In genomic region chr4:145024694-145025408, GRCm38 (mm10) we compare ENCODE assay signal across 8 mouse cellular contexts.
DNase-seq lines count a peak whose midpoint lies in the region; ATAC-seq and TF ChIP-seq lines count a peak whose summit lies in the region.

No protein-coding gene starts in this region.

- no peak for DNase-seq in hindbrain, embryonic 10.5 days (ENCODE audit: low spot score)
- peak; percentile 11 to 25 for DNase-seq in cerebellum, postnatal 25 days
- peak; percentile 86 for DNase-seq in lung, embryonic 14.5 days
- no peak for DNase-seq in retina, postnatal 1 day
- no peak for DNase-seq in T-cell, adult 2 months (ENCODE audit: low spot score)
- no peak for DNase-seq in thymus, postnatal 10 days (ENCODE audit: low spot score in 2 of 2)

- no peak for TF ChIP-seq CTCF in lung, embryonic 14.5 days (IDR thresholded peaks at IDR 0.05; ENCODE audit: low read depth)

- no peak overlapping the region for H3K9ac ChIP-seq in hindbrain, embryonic 16.5 days (ENCODE audit: low read depth, low read length)
- no peak overlapping the region for H3K9ac ChIP-seq in heart, embryonic 14.5 days (ENCODE audit: low read length)
- no peak overlapping the region for H3K9ac ChIP-seq in lung, embryonic 14.5 days

- 0 out of 2 replicates have a peak, but pooled peaks cover 7% of the 10 kb centered on the region for H3K4me1 ChIP-seq in hindbrain, embryonic 16.5 days (ENCODE audit: control insufficient read depth, insufficient read depth, low read depth, low read length)
- H3K4me1 ChIP-seq in hindbrain, embryonic 10.5 days (replicated peaks) = 0 out of 2 replicates have a peak, but pooled peaks cover 6% of the 10 kb centered on the region
- H3K4me1 ChIP-seq in heart, embryonic 14.5 days (ENCODE audit: control insufficient read depth in 2 of 2, insufficient read depth in 2 of 2, low read length in 2 of 2) = peaks cover 26 to 45% of the 10 kb centered on the region in 2 experiments
- H3K4me1 ChIP-seq in lung, embryonic 14.5 days (ENCODE audit: insufficient read depth) = peaks cover 37% of the 10 kb centered on the region

- no peaks in the 10 kb centered on the region for H3K27me3 ChIP-seq in hindbrain, embryonic 16.5 days (replicated peaks; ENCODE audit: control insufficient read depth, insufficient read depth, low read length)
- no peaks in the 10 kb centered on the region for H3K27me3 ChIP-seq in hindbrain, embryonic 10.5 days (ENCODE audit: insufficient read depth, poor library complexity, severe bottlenecking)
- H3K27me3 ChIP-seq in heart, embryonic 14.5 days (ENCODE audit: control insufficient read depth, insufficient read depth, low read length) = no peaks in the 10 kb centered on the region
- no peaks in the 10 kb centered on the region for H3K27me3 ChIP-seq in lung, embryonic 14.5 days (ENCODE audit: insufficient read depth, low read length)

- peak; percentile 48; the same call in 1 of the 2 replicates for ATAC-seq in hindbrain, embryonic 16.5 days
- ATAC-seq in heart, embryonic 14.5 days (ENCODE audit: insufficient number of reproducible peaks, insufficient read depth, low FRiP score, low read depth) = no peak
- peak; percentile 50 for ATAC-seq in lung, embryonic 14.5 days (ENCODE audit: insufficient read depth)

- H3K9me3 ChIP-seq in hindbrain, embryonic 16.5 days (ENCODE audit: control insufficient read depth, low read length) = no peaks in the 10 kb centered on the region
- no peaks in the 10 kb centered on the region for H3K9me3 ChIP-seq in hindbrain, embryonic 10.5 days
- no peaks in the 10 kb centered on the region for H3K9me3 ChIP-seq in heart, embryonic 14.5 days (ENCODE audit: control insufficient read depth, low read length)
- no peaks in the 10 kb centered on the region for H3K9me3 ChIP-seq in lung, embryonic 14.5 days (ENCODE audit: low read depth, low read length)

- H3K4me2 ChIP-seq in hindbrain, embryonic 16.5 days (ENCODE audit: low read length) = no peak overlapping the region
- no peak overlapping the region for H3K4me2 ChIP-seq in heart, embryonic 14.5 days (ENCODE audit: low read length)
- no peak overlapping the region for H3K4me2 ChIP-seq in lung, embryonic 14.5 days

- peaks cover 2% of the 10 kb centered on the region; the same call in 1 of the 2 replicates for H3K36me3 ChIP-seq in hindbrain, embryonic 16.5 days (ENCODE audit: control insufficient read depth, insufficient read depth, low read length)
- H3K36me3 ChIP-seq in hindbrain, embryonic 10.5 days = peaks cover 3% of the 10 kb centered on the region; the same call in 1 of the 2 replicates
- H3K36me3 ChIP-seq in heart, embryonic 14.5 days (ENCODE audit: control insufficient read depth, insufficient read depth, low read length) = peaks cover 11% of the 10 kb centered on the region
- 0 out of 2 replicates have a peak, but pooled peaks cover 1% of the 10 kb centered on the region for H3K36me3 ChIP-seq in lung, embryonic 14.5 days (ENCODE audit: insufficient read depth)

- no peak overlapping the region for H3K4me3 ChIP-seq in hindbrain, embryonic 16.5 days (ENCODE audit: low read length)
- H3K4me3 ChIP-seq in hindbrain, embryonic 10.5 days = no peak overlapping the region
- H3K4me3 ChIP-seq in heart, embryonic 14.5 days (ENCODE audit: control insufficient read depth in 1 of 2, insufficient read depth in 1 of 2, low read depth in 1 of 2, low read length in 2 of 2) = no peak overlapping the region
- no peak overlapping the region for H3K4me3 ChIP-seq in lung, embryonic 14.5 days (ENCODE audit: low read depth, low read length)

- 34% methylated on average over 8 of the region's 8 CpGs for WGBS in hindbrain, embryonic 16.5 days
- WGBS in hindbrain, embryonic 10.5 days = 79% methylated on average over 8 of the region's 8 CpGs
- 20% methylated on average over 8 of the region's 8 CpGs for WGBS in heart, embryonic 14.5 days
- WGBS in lung, embryonic 14.5 days = 20% methylated on average over 8 of the region's 8 CpGs

- peak overlapping the region; percentile 17; the same call in 1 of the 2 replicates for H3K27ac ChIP-seq in hindbrain, embryonic 16.5 days (ENCODE audit: low read depth, low read length)
- no peak overlapping the region for H3K27ac ChIP-seq in hindbrain, embryonic 10.5 days
- H3K27ac ChIP-seq in heart, embryonic 14.5 days (replicated peaks in 1 of 2; ENCODE audit: control insufficient read depth in 1 of 2, insufficient read depth in 1 of 2, low read depth in 2 of 2, low read length in 2 of 2) = peak overlapping the region; percentile 23 to 57; a peak in 2 of 4 replicates
- H3K27ac ChIP-seq in lung, embryonic 14.5 days (ENCODE audit: low read depth) = peak overlapping the region; percentile 84

Comparison
In these comparisons a context has a peak if more than half of its experiments do, and no peak if none do; other contexts are left out.
1. DNase-seq: peak in cerebellum, postnatal 25 days (2 of 2) and lung, embryonic 14.5 days (single experiment); none in hindbrain, embryonic 10.5 days (single experiment), retina, postnatal 1 day (single experiment), T-cell, adult 2 months (single experiment) and thymus, postnatal 10 days (0 of 2).